Mouse (Mus musculus): Measurements from ENCODE around the gene Frmpd1. TPM values are rescaled to one million over a fixed set of nuclear protein-coding genes. Genes with fewer than 3 reads are reported as not detected.

Frmpd1 gene
- 1.1 and 2.2 TPM in 2 replicates for polyA plus RNA-seq (2012; rRNA removed)

GRCm38 (mm10) chr4:45184521-45185330 lies at the start of gene Frmpd1:
Frmpd1 (plus strand) TSS chr4:45184875.
- peak; percentile 79 for DNase-seq (ENCODE audit: low read depth)
- TF ChIP-seq POLR2A (IDR thresholded peaks at IDR 0.05; ENCODE audit: borderline replicate concordance, extremely low read depth, insufficient read depth, insufficient read length, poor library complexity, severe bottlenecking), result no peak
- TF ChIP-seq CTCF (IDR thresholded peaks at IDR 0.05; ENCODE audit: borderline replicate concordance, extremely low read depth, insufficient read depth, insufficient read length), result no peak

DNA sequence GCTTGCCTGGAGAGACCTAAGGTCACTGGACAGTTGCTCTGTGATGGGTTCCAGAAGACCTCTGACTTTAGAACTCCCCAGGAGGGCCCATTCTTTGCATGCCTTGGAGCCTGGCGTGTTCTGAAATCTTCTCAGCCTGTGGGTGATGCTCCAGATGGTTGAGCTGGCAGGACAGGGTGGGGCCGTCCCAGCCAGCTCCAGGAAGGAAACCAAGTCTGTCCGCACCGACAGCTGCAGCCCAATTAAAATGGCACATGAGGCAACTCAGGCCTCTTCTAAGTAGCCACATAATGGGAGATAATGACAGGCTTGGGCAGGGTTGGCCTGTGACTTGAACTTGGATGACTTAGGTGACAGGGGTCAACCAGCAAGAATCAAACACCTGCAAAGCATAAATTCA lies 47.0 kb upstream of the Frmpd1 start:
- no peak for TF ChIP-seq CTCF (IDR thresholded peaks at IDR 0.05; ENCODE audit: borderline replicate concordance, extremely low read depth, insufficient read depth, insufficient read length)
- no peak for TF ChIP-seq POLR2A (IDR thresholded peaks at IDR 0.05; ENCODE audit: borderline replicate concordance, extremely low read depth, insufficient read depth, insufficient read length, poor library complexity, severe bottlenecking)
- DNase-seq (ENCODE audit: low read depth), result no peak

- DNase-seq (ENCODE audit: low read depth), result peak; percentile 13
- TF ChIP-seq POLR2A (IDR thresholded peaks at IDR 0.05; ENCODE audit: borderline replicate concordance, extremely low read depth, insufficient read depth, insufficient read length, poor library complexity, severe bottlenecking), result no peak
These were observed 42.8 kb upstream of the Frmpd1 start for GRCm38 (mm10) chr4:45141835-45142234.

GRCm38 (mm10) chr4:45142411-45142810 lies 42.3 kb upstream of the Frmpd1 start:
- TF ChIP-seq POLR2A (IDR thresholded peaks at IDR 0.05; ENCODE audit: borderline replicate concordance, extremely low read depth, insufficient read depth, insufficient read length, poor library complexity, severe bottlenecking), result no peak
- no peak for TF ChIP-seq CTCF (IDR thresholded peaks at IDR 0.05; ENCODE audit: borderline replicate concordance, extremely low read depth, insufficient read depth, insufficient read length)
- DNase-seq (ENCODE audit: low read depth), result peak; percentile 69

DNA sequence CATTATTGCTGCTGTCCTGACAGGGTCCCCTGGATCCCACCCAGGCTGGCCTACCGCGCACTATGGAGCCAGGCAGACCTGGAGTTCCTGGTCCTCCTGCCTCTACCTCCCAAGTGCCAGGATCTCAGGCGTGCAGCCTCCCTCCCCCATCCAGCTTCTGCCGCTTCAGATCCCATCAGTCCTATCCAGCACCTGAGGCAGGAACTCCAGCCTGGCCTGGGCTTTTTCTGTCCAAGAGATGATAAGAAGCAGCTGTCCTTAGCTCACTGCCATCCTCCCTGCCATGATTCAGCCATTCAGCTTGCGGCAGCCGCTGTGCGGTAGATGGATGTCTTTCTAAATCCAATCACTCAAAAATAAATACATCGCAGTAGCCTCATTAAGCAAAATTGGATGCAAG lies 41.7 kb upstream of the Frmpd1 start:
- DNase-seq (ENCODE audit: low read depth), result peak; percentile 48
- TF ChIP-seq POLR2A (IDR thresholded peaks at IDR 0.05; ENCODE audit: borderline replicate concordance, extremely low read depth, insufficient read depth, insufficient read length, poor library complexity, severe bottlenecking), result no peak
- TF ChIP-seq CTCF (IDR thresholded peaks at IDR 0.05; ENCODE audit: borderline replicate concordance, extremely low read depth, insufficient read depth, insufficient read length), result no peak

DNA sequence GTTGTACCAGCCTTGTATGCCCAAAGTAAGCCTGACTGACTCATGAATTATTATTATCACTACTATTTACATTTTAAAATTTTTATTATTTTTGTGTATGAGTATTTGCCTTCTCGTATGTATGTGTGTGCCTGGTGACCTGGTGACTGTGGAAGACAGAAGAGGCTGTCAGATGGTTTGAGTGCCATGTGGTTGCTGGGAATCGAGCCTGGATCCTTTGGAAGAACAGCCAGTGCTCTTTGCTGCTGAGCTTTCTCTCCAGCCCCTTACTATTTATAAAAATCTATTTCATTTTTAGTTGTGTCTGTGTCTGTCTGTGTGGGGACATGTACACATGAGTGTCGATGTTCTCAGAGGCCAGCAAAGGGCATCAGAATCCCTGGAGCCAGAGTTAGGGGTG lies 28.2 kb upstream of the Frmpd1 start:
- no peak for DNase-seq (ENCODE audit: low read depth)
- TF ChIP-seq POLR2A (IDR thresholded peaks at IDR 0.05; ENCODE audit: borderline replicate concordance, extremely low read depth, insufficient read depth, insufficient read length, poor library complexity, severe bottlenecking) (no peak), CTCF (IDR thresholded peaks at IDR 0.05; ENCODE audit: borderline replicate concordance, extremely low read depth, insufficient read depth, insufficient read length) (no peak)

- DNase-seq (ENCODE audit: low read depth), result no peak
- no peak for TF ChIP-seq CTCF (IDR thresholded peaks at IDR 0.05; ENCODE audit: borderline replicate concordance, extremely low read depth, insufficient read depth, insufficient read length)
- no peak for TF ChIP-seq POLR2A (IDR thresholded peaks at IDR 0.05; ENCODE audit: borderline replicate concordance, extremely low read depth, insufficient read depth, insufficient read length, poor library complexity, severe bottlenecking)
These were observed 26.1 kb upstream of the Frmpd1 start for GRCm38 (mm10) chr4:45158608-45159007.

GRCm38 (mm10) chr4:45160773-45161172 lies 23.9 kb upstream of the Frmpd1 start:
- DNase-seq (ENCODE audit: low read depth), result no peak
- TF ChIP-seq CTCF (IDR thresholded peaks at IDR 0.05; ENCODE audit: borderline replicate concordance, extremely low read depth, insufficient read depth, insufficient read length) (no peak), POLR2A (IDR thresholded peaks at IDR 0.05; ENCODE audit: borderline replicate concordance, extremely low read depth, insufficient read depth, insufficient read length, poor library complexity, severe bottlenecking) (no peak)

- peak; percentile 49 for DNase-seq (ENCODE audit: low read depth)
These were observed 21.0 kb upstream of the Frmpd1 start for GRCm38 (mm10) chr4:45163711-45164110.

GRCm38 (mm10) chr4:45165477-45165876 lies 19.2 kb upstream of the Frmpd1 start:
- DNase-seq (ENCODE audit: low read depth), result no peak
- TF ChIP-seq CTCF (IDR thresholded peaks at IDR 0.05; ENCODE audit: borderline replicate concordance, extremely low read depth, insufficient read depth, insufficient read length), result no peak
- TF ChIP-seq POLR2A (IDR thresholded peaks at IDR 0.05; ENCODE audit: borderline replicate concordance, extremely low read depth, insufficient read depth, insufficient read length, poor library complexity, severe bottlenecking), result no peak

More at GRCm38 (mm10) chr4:45163711-45164110, 21.0 kb upstream of the Frmpd1 start:
- TF ChIP-seq POLR2A (IDR thresholded peaks at IDR 0.05; ENCODE audit: borderline replicate concordance, extremely low read depth, insufficient read depth, insufficient read length, poor library complexity, severe bottlenecking) (no peak), CTCF (IDR thresholded peaks at IDR 0.05; ENCODE audit: borderline replicate concordance, extremely low read depth, insufficient read depth, insufficient read length) (peak; percentile 54; the same call in 1 of the 2 replicates)

GRCm38 (mm10) chr4:45165955-45166354 lies 18.7 kb upstream of the Frmpd1 start:
- TF ChIP-seq POLR2A (IDR thresholded peaks at IDR 0.05; ENCODE audit: borderline replicate concordance, extremely low read depth, insufficient read depth, insufficient read length, poor library complexity, severe bottlenecking) (no peak), CTCF (IDR thresholded peaks at IDR 0.05; ENCODE audit: borderline replicate concordance, extremely low read depth, insufficient read depth, insufficient read length) (no peak)
- DNase-seq (ENCODE audit: low read depth), result no peak

GRCm38 (mm10) chr4:45171340-45171739 lies 13.3 kb upstream of the Frmpd1 start:
- TF ChIP-seq POLR2A (IDR thresholded peaks at IDR 0.05; ENCODE audit: borderline replicate concordance, extremely low read depth, insufficient read depth, insufficient read length, poor library complexity, severe bottlenecking) (no peak), CTCF (IDR thresholded peaks at IDR 0.05; ENCODE audit: borderline replicate concordance, extremely low read depth, insufficient read depth, insufficient read length) (no peak)
- no peak for DNase-seq (ENCODE audit: low read depth)
